Mouse (Mus musculus) embryonic facial prominence, embryonic 13.5 days (tissue): ENCODE measurements around the gene Trem1. TPM values are rescaled to one million over a fixed set of nuclear protein-coding genes. Genes with fewer than 3 reads are reported as not detected.

Source experiments
- ATAC-seq: fragments of 200-750 bp; cut with Nextera tagmentation; 2 replicates; pipeline ENCODE4 v1.8.0; 2017; ENCODE audit warnings: low read depth; ENCODE audit not compliant: insufficient number of reproducible peaks, insufficient read depth, low FRiP score, low TSS enrichment
- H3K27ac ChIP-seq: fragments of 300-500 bp; sonication (generic); 2 replicates; pipeline ENCODE4 v1.5.1; 2015; ENCODE audit warnings: moderate library complexity, mild to moderate bottlenecking, inconsistent platforms
- H3K27me3 ChIP-seq: fragments of 300-500 bp; sonication (generic); 2 replicates; pipeline ENCODE4 v1.6.1; 2015; ENCODE audit warnings: mild to moderate bottlenecking, inconsistent platforms
- H3K36me3 ChIP-seq: fragments of 300-500 bp; sonication (generic); 2 replicates; pipeline ENCODE4 v1.6.1; 2015; ENCODE audit warnings: mild to moderate bottlenecking, inconsistent platforms
- H3K4me1 ChIP-seq: fragments of 300-500 bp; sonication (generic); 2 replicates; pipeline ENCODE4 v1.6.1; 2015; ENCODE audit warnings: inconsistent platforms
- H3K4me2 ChIP-seq: fragments of 300-500 bp; sonication (generic); 2 replicates; pipeline ENCODE4 v1.6.1; 2015; ENCODE audit warnings: moderate library complexity, mild to moderate bottlenecking, inconsistent platforms
- H3K4me3 ChIP-seq: fragments of 300-500 bp; sonication (generic); 2 replicates; pipeline ENCODE4 v1.5.1; 2015; ENCODE audit warnings: mild to moderate bottlenecking, inconsistent platforms
- H3K9ac ChIP-seq: fragments of 300-500 bp; sonication (generic); 2 replicates; pipeline ENCODE4 v1.6.1; 2015; ENCODE audit warnings: mild to moderate bottlenecking, inconsistent platforms
- H3K9me3 ChIP-seq: fragments of 300-500 bp; sonication (generic); 2 replicates; pipeline ENCODE4 v1.6.1; 2016; ENCODE audit warnings: inconsistent platforms
- WGBS: fragments of 180-500 bp; shearing (Covaris S2); methylation state at CpG from one replicate; pipeline ENCODE4 v1.1.7; 2015; ENCODE audit warnings: mixed read lengths; 5-methylcytosine and 5-hydroxymethylcytosine counted together
- polyA plus RNA-seq: library from polyadenylated mRNA; unstranded; fragments of >200 nt; fragmentation: Nextera tagmentation; extraction: Ambion mirVana; gene quantifications from 2 replicates; pipeline ENCODE4 v1.2.1, GENCODE M21; 2015

Gene Trem1
- polyA plus RNA-seq, result 0.13 TPM in 1 of 2 replicates, not detected in the other

DNA sequence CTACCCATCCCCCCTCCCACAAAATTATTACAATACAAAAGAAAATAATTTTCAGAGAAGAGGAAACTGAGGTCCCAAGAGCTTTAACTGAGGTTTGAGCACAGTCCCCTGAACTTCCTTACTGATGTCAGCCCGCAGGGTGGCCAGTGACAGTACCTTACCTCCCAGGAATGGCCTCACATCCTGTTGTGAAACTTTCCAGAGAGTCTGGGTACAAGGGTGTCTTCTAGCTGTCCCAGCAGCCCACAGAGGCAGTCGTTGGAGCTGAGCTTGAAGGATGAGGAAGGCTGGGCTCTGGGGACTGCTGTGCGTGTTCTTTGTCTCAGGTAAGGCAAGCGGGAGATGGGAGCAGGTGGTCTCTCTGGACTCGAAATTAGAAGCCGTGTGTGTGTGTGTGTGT lies at the start of gene Trem1:
Gene Trem1 (plus strand): TSS at position 251 of the 400 bp plus-strand sequence.
- H3K9ac ChIP-seq, result no peak within 1 kb of the TSS
- 0 out of 2 replicates have a peak, but pooled peaks cover 2% of the 10 kb centered on the region for H3K9me3 ChIP-seq
- 83% methylated on average over 6 of the region's 6 CpGs for WGBS
- no peaks in the 10 kb centered on the region for H3K4me1 ChIP-seq
- no peak within 1 kb of the TSS for H3K4me2 ChIP-seq
- H3K4me3 ChIP-seq, result no peak within 1 kb of the TSS
- ATAC-seq, result no peak
- no peak within 1 kb of the TSS for H3K27ac ChIP-seq
- H3K27me3 ChIP-seq, result no peaks in the 10 kb centered on the region
- no peaks in the 10 kb centered on the region for H3K36me3 ChIP-seq

- 71% methylated on average over 5 of the region's 5 CpGs for WGBS
- Histone ChIP-seq H3K4me2 (no peak overlapping the region), H3K36me3 (no peaks in the 10 kb centered on the region), H3K27me3 (no peaks in the 10 kb centered on the region), H3K4me1 (no peaks in the 10 kb centered on the region), H3K4me3 (no peak overlapping the region), H3K9ac (no peak overlapping the region), H3K27ac (no peak overlapping the region), H3K9me3 (no peaks in the 10 kb centered on the region)
- ATAC-seq, result no peak
Measured at GRCm38 (mm10) chr17:48185252-48185651, 47.3 kb upstream of the Trem1 start.

DNA sequence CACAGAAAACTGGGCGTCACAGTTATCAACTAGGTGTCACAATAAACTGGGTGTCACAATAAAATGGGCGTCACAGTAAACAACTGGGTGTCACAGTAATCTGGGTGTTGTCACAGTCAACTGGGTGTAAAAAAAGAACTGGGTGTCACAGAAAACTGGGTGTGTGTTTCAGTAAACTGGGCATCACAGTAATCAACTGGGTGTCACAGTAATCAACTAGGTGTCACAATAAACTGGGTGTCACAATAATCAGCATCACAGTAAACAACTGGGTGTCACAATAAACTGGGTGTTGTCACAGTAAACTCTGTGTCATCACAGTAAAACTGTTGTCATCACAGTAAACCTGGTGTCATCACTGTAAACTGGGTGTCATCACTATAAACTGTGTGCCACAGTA lies 40.2 kb upstream of the Trem1 start:
- Histone ChIP-seq H3K27me3 (no peaks in the 10 kb centered on the region), H3K27ac (no peak overlapping the region), H3K36me3 (no peaks in the 10 kb centered on the region), H3K9me3 (no peaks in the 10 kb centered on the region), H3K4me1 (no peaks in the 10 kb centered on the region), H3K4me3 (no peak overlapping the region), H3K4me2 (no peak overlapping the region), H3K9ac (no peak overlapping the region)
- ATAC-seq, result no peak
- 70% methylated on average over 2 of the region's 2 CpGs for WGBS

DNA sequence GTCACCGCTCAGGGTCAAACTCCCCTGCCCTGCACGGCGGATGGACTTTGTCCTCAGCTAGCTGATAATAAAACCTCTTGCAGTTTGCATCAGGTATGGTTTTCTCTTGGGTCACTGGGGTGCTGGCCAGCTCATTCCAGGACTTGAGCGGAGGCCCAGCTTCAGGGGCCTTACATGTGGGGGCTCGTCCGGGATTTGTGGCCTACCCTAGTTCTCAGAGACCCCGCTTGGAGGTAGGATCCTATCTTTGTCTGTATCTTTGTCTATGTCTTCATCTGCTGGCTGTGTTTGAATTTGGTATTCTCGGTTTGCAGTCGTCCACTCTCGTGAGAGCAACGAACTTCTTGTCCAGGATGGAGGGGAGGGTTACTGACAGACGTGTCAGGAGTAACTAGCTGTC lies 29.5 kb upstream of the Trem1 start:
- Histone ChIP-seq H3K4me1 (no peaks in the 10 kb centered on the region), H3K27ac (no peak overlapping the region), H3K9me3 (peaks cover 19% of the 10 kb centered on the region), H3K36me3 (no peaks in the 10 kb centered on the region), H3K4me2 (no peak overlapping the region), H3K27me3 (no peaks in the 10 kb centered on the region), H3K4me3 (no peak overlapping the region), H3K9ac (no peak overlapping the region)
- ATAC-seq, result no peak
- WGBS, result 94% methylated on average over 12 of the region's 12 CpGs

DNA sequence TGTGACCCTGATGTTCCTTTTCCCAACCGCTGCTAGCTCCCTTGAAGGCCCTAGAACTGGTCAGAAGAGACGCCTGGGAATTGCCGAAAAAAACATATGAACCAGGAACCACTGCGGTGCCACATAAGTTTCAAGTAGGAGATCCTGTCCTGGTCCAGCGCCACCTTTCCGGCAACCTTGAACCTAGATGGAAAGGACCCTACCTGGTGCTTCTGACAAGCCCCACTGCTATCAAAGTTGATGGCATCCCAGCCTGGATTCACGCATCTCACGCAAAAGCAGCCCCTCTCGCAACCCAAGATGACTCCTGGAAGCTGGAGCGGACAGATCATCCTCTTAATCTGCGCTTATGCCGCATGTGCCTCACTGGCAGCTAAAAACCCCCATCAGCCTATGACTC lies 20.0 kb upstream of the Trem1 start:
- no peak overlapping the region for H3K4me2 ChIP-seq
- H3K4me3 ChIP-seq, result no peak overlapping the region
- no peak overlapping the region for H3K9ac ChIP-seq
- no peak overlapping the region for H3K27ac ChIP-seq
- H3K4me1 ChIP-seq, result no peaks in the 10 kb centered on the region
- H3K27me3 ChIP-seq, result no peaks in the 10 kb centered on the region
- no peaks in the 10 kb centered on the region for H3K36me3 ChIP-seq
- no peak for ATAC-seq
- 94% methylated on average over 12 of the region's 12 CpGs for WGBS
- H3K9me3 ChIP-seq, result 0 out of 2 replicates have a peak, but pooled peaks cover 3% of the 10 kb centered on the region

GRCm38 (mm10) chr17:48213511-48213910 lies 19.1 kb upstream of the Trem1 start:
- H3K27me3 ChIP-seq, result no peaks in the 10 kb centered on the region
- H3K9ac ChIP-seq, result no peak overlapping the region
- H3K4me3 ChIP-seq, result no peak overlapping the region
- 0 out of 2 replicates have a peak, but pooled peaks cover 3% of the 10 kb centered on the region for H3K9me3 ChIP-seq
- H3K4me1 ChIP-seq, result no peaks in the 10 kb centered on the region
- no peak overlapping the region for H3K4me2 ChIP-seq
- ATAC-seq, result no peak
- 70% methylated on average over 5 of the region's 5 CpGs for WGBS
- H3K27ac ChIP-seq, result no peak overlapping the region
- no peaks in the 10 kb centered on the region for H3K36me3 ChIP-seq

- Histone ChIP-seq H3K9me3 (0 out of 2 replicates have a peak, but pooled peaks cover 3% of the 10 kb centered on the region), H3K36me3 (no peaks in the 10 kb centered on the region), H3K4me1 (no peaks in the 10 kb centered on the region), H3K9ac (no peak overlapping the region), H3K27ac (no peak overlapping the region), H3K4me3 (no peak overlapping the region), H3K4me2 (no peak overlapping the region), H3K27me3 (no peaks in the 10 kb centered on the region)
- no peak for ATAC-seq
- WGBS, result 88% methylated on average over 1 of the region's 1 CpGs
Measured at GRCm38 (mm10) chr17:48215429-48215828, 17.1 kb upstream of the Trem1 start.

DNA sequence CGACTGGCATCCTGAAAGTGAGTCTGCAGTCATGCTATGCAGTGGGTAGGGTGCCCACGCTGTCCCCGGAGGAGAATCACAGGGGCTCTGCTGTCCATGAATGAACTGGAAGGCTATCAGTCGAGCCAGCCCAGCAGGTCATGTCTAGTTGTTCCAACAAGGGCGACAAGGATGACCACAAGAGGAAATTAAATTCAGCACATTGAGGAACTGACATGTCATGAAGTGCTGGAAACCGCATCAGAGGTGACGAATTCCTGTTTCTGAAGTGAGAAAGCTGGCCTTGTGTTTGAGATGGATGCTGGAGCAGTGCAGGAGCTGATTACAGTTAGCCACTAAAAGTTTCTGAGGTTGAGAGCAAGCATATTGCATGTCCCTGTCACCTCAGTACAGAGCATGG lies 1.9 kb upstream of the Trem1 start:
- H3K4me3 ChIP-seq, result no peak overlapping the region
- H3K4me2 ChIP-seq, result no peak overlapping the region
- H3K27ac ChIP-seq, result no peak overlapping the region
- H3K9me3 ChIP-seq, result 0 out of 2 replicates have a peak, but pooled peaks cover 2% of the 10 kb centered on the region
- ATAC-seq, result no peak
- no peak overlapping the region for H3K9ac ChIP-seq
- no peaks in the 10 kb centered on the region for H3K4me1 ChIP-seq
- H3K27me3 ChIP-seq, result no peaks in the 10 kb centered on the region
- 89% methylated on average over 7 of the region's 7 CpGs for WGBS
- H3K36me3 ChIP-seq, result no peaks in the 10 kb centered on the region

DNA sequence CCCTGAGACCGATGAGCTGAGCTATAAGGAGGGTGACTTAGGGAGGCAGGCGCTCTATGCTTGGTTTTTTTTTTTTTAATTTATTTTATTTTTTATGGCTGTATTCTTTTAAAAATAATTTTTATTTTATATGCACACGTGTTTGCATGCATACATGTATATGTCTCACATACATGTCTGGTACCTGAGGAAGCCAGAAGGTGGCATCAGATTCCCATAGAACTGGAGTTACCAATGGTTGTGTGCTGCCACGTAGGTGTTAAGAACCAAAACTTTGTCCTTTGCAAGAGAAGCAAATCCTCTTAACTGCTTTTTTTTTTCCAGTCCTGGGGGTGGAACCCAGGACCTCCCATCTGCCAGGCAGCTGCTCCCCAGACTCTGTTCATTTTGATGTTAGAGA lies 1.2 kb downstream of the Trem1 start:
- Histone ChIP-seq H3K4me2 (no peak overlapping the region), H3K4me3 (no peak overlapping the region), H3K4me1 (no peaks in the 10 kb centered on the region), H3K27me3 (no peaks in the 10 kb centered on the region), H3K9ac (no peak overlapping the region), H3K27ac (no peak overlapping the region), H3K36me3 (no peaks in the 10 kb centered on the region), H3K9me3 (0 out of 2 replicates have a peak, but pooled peaks cover 2% of the 10 kb centered on the region)
- ATAC-seq, result no peak
- 85% methylated on average over 4 of the region's 4 CpGs for WGBS

DNA sequence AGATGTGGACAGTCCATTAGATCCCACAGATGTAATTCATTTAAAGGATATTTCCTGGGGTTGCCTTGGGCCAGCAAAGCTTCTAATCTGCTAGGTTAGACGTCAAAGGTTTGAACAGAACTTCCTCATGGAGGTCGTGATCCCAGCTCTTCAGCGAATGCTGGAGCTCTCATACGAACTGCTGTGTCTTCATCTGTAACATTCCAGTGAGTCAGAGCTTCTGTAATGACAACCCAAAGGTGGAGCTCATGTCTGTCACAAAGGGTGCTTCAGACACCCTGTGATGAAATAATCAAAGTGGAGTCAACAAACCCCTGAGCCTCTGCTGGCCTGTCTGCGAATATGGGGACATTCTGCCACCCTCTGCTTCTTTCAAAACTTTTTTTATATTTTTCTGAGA lies 2.0 kb downstream of the Trem1 start:
- Histone ChIP-seq H3K4me3 (no peak overlapping the region), H3K4me1 (no peaks in the 10 kb centered on the region), H3K9me3 (0 out of 2 replicates have a peak, but pooled peaks cover 2% of the 10 kb centered on the region), H3K4me2 (no peak overlapping the region), H3K9ac (no peak overlapping the region), H3K36me3 (no peaks in the 10 kb centered on the region), H3K27ac (no peak overlapping the region), H3K27me3 (no peaks in the 10 kb centered on the region)
- 57% methylated on average over 5 of the region's 5 CpGs for WGBS
- no peak for ATAC-seq

GRCm38 (mm10) chr17:48235773-48236370 lies 3.3 kb downstream of the Trem1 start:
- no peak overlapping the region for H3K9ac ChIP-seq
- no peak for ATAC-seq

GRCm38 (mm10) chr17:48237621-48238020 lies 5.1 kb downstream of the Trem1 start:
- no peak overlapping the region for H3K4me2 ChIP-seq
- H3K9me3 ChIP-seq, result 0 out of 2 replicates have a peak, but pooled peaks cover 2% of the 10 kb centered on the region
- ATAC-seq, result no peak
- H3K36me3 ChIP-seq, result no peaks in the 10 kb centered on the region
- 92% methylated on average over 8 of the region's 8 CpGs for WGBS
- no peaks in the 10 kb centered on the region for H3K27me3 ChIP-seq
- H3K4me3 ChIP-seq, result no peak overlapping the region
- no peaks in the 10 kb centered on the region for H3K4me1 ChIP-seq
- H3K9ac ChIP-seq, result no peak overlapping the region
- no peak overlapping the region for H3K27ac ChIP-seq

More at GRCm38 (mm10) chr17:48235773-48236370, 3.3 kb downstream of the Trem1 start:
- H3K27ac ChIP-seq, result no peak overlapping the region
- H3K4me3 ChIP-seq, result no peak overlapping the region
- H3K27me3 ChIP-seq, result no peaks in the 10 kb centered on the region
- H3K9me3 ChIP-seq, result 0 out of 2 replicates have a peak, but pooled peaks cover 2% of the 10 kb centered on the region
- H3K4me1 ChIP-seq, result no peaks in the 10 kb centered on the region
- WGBS, result 52% methylated on average over 4 of the region's 4 CpGs
- H3K4me2 ChIP-seq, result no peak overlapping the region
- no peaks in the 10 kb centered on the region for H3K36me3 ChIP-seq
